Mouse (Mus musculus) layer of hippocampus, postnatal 14 days (tissue): ENCODE results near the gene Rnf182. TPM values are rescaled to one million over a fixed set of nuclear protein-coding genes. Genes with fewer than 3 reads are reported as not detected.

Experiments
- DNase-seq, 2 experiments: peaks; one replicate each; pipeline ENCODE4 v3.0.0; 2021 to 2022; ENCODE audit warnings: low spot score in 2 of 2, mixed read lengths in 1 of 2
- total RNA-seq, 2 experiments: library from RNA; stranded (reverse); gene quantifications; 2 replicates each; pipeline ENCODE4 v1.2.3; 2021

The Rnf182 gene
- total RNA-seq, 2 experiments from 2014 or later = 37.3 to 41.8 TPM

DNA sequence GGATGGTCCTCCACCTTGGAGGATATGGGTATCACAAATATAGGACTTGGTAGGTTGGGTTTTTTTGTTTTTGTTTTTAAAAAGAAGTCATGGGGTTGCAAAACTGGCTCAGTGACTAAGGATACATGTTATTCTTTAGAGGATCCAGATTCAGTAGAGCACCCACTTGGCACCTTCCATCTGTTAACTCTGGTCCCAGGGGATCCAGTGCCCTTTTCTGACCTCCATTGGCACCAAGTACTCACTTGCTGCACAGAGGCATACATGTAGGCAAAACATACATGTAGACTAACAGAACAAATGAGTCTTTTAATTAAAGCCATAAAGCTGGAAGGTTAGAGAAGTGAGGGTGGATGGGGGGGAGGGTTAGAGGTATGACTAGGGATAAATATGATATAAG is 80.0 kb downstream of the Rnf182 start:
- no peak for DNase-seq

DNA sequence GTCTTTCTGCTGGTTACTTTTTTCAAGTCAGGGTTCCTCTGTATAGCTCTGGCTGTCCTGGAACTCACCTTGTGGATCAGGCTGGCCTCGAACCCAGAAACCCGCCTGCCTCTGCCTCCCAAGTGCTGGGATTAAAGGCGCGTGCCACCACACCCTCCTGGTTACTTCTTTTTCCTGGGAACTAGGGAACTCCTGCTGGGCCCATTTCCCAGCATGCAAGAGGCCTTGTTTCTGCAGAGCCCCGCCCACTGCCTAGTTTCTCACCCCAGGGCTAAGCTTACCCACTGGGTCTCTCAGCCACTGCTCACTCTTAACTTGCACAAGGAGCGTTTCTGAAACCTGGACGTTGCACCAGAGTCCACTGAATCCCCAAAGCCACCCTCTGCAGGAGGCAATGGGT is 80.5 kb downstream of the Rnf182 start:
- DNase-seq = no peak

DNA sequence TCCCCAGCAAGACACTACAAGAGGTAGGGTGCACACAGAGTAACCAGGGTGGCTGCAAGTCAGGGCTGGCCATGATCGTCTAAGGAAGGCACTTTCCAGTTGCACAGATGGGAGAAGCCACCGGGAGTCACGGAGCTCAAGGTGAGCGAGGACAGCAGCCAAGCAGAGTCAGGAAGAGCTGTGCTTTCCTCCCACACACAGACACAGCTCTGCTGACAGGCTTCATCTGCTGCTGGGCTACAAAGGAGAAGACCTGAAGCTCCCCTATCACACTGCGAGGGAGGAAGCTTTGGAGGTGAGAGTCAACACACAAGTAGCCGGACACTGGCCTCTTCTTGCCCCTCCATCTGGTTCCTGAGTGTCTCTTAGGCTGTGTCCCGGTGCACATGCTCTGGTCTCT is 83.0 kb downstream of the Rnf182 start:
- DNase-seq = no peak

DNA sequence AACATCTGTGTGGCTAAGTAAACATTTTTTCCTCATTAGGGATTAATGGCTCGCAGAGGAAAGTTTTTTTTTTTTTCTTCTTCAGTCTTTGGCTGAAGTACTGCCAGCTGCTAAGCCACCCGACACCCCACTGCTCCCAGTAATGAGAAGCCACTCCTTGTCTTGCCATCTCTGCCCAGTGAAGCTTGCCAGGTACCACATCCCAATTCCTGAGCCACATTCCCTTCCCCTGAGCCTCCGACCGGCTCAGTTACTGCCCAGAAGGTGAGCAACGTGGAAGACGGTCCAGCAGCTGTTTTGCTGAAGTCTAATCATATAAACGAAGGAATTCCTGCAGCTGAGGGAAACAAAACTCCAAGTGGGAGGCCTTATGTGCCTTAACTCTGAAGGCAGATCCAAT is 88.0 kb downstream of the Rnf182 start:
- DNase-seq = no peak

DNA sequence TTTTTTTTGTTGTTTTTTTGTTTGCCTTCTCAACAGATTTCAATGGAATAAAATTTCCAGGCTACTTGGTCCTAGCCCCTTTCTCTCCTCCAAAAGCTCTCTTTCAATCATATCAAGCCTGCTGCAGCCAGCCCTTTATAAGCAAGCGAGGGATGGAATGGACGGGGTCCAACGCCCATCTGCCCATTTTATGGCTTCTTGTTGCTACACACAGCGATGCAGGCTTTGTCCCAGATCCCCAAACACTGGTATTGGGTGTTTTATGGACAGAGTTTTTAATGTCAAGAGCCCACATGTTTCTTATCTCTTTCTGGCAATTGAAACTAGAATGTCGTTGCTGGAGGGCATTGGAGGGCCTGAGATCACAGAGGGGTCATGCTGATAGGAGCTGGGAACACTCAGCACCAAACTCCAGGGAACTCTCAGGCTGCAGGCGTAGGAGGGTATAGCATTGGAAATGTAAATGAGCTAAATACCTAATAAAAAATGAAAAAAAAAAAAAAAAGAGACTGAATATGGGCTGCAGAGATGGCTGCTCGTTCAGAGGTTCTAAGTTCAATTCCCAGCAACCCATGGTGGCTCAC is 89.1 kb downstream of the Rnf182 start:
- no peak for DNase-seq

DNA sequence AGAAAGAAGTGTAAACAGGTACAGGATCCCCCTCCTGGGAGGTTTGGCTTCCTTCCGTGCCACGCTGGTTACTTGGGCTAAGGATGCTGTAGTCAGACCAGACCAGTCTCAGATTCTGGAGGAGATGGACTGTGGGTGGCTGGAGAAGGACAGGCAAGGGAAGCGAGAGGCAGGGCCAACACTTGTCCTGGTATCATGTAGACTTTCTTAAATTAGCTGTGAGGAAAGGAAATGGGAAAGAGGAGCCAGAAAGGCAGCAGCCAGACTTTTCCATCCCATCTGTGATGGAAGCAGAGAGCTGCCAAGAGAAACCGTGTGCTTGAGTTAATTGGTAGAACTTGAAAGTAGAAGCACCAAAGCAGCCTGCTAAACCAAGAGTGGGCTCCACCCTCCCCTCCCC is 90.9 kb downstream of the Rnf182 start:
- peak in 1 of 2 experiments; percentile 73 for DNase-seq

DNA sequence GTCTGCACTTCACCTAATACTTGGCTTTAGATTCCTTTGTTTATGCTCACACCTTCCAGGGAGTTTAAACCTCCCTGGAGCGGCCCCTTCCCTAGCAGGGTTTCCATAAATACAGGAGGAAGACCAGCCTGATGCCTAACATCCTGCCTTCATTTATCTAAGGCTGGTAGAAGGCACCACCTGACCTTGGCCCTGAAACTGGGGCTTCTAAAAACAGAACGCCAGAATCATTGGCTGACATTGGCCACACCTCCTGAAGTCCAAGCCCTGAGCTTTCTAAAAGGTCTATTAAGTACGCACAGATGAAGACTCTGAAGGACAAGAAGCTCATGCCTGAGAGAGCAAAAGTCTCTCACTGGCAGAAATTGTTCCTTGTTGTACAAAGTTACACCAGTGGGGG is 94.0 kb downstream of the Rnf182 start:
- DNase-seq = no peak

DNA sequence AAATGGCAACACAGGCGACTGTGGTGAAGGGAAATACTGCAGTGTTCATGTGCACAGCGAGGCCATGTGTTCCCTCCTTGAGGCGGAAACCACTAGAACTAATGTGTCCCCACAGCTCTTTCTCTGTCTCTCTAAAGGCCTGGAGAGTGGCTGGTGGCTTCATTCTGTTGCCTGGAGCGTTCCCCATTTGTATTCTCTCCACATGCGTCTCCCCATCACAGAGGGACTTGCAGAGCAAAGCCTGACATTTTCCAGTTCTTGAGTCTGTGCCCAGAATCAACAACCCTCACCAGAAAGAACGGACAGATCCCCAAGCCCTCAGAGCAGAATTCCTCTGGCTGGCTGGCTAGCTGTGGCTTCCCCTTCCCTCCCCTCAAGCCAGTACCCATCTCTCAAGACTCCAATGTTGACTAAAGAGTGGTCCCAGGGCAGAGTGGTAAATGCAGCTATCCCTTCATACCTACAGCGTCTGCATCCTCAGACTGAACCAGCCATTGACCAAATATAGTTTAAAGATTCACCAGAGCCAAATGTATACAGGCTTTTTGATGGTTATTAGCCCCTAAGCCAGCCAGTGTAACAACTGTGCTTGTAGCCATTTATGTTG is 96.3 kb downstream of the Rnf182 start:
- peak; percentile 50 to 86 for DNase-seq

DNA sequence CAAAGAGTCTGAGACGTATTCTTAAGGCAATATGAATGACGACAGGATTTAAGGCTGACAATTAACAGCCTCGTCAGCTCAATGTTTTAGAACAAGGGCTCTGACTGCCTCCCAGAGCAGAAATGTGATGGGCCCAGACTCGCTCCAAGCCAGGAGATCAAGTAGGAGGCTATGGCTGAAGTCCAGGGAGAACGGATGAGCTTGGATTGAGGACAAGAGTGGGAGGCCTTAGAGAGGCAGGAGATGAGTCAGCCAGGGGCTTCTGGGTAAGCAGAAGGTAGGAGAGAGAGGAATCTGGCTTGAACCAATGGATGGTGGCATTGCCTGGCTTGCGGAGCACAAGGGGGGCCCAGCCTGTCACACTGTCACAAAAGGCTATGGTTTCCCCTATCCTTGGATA is 99.2 kb downstream of the Rnf182 start:
- no peak for DNase-seq

DNA sequence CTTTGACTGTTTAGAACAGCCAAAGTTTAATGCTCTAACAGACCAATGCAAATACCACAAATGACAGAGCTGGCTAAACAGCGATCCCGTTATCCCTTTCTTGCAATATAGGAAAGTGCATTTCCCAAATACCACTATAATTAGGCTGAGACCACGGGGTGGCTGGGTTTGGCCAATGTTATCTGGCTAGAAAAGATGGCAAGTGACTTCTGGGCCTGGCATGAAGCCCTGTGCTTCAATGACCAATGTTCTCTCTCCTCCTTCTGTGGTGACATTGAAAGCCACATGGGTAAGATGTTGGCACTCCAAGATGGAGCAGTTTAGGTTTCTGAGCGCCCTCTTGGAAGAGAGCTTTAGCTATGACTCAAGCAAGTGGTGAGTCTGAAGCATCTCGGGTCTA is 100.0 kb downstream of the Rnf182 start:
- no peak for DNase-seq

DNA sequence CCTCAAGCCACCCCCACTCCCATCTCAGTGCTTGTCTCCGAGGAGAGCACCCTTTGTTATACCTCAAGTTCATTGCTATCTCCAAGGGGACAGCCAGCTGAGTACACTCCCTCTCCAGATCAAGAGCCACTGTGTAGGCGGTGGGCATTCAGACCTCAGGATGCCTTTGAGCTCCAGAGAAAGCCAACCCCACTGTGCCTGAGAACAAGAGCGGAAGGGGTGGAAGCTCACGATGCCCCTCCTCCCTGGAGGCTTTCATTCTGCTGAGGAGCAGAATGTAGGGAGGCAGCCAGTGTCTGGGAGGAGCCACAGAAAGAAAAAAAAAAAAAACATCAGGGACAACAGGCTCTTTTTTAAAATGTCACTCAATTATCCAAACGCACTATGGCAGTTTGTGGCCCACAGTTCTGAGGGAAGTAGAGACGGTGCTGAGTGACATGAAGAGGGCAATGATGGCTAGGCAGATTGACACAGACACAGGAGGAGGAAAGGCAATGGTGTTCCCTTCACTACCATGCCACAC is 101.1 kb downstream of the Rnf182 start:
- DNase-seq = no peak

DNA sequence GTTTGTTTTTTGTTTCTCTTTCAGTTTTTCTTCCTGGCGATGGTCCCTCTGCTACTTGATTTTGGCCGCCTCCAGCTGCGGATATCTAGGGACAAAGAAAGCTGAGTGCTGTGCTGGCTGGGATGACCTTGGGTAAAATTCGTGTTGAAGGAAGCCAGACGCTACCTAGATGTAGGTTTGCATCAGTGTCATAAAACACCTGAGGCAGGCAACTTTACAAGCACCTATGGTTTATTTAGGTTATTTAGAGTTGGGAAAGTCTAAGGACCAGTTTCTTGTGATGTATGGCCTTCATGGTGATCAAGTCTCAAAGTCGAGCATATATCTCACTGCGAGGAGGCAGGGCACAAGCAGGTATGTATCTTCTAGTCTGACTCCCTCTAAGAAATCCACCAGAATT is 102.7 kb downstream of the Rnf182 start:
- DNase-seq = no peak

DNA sequence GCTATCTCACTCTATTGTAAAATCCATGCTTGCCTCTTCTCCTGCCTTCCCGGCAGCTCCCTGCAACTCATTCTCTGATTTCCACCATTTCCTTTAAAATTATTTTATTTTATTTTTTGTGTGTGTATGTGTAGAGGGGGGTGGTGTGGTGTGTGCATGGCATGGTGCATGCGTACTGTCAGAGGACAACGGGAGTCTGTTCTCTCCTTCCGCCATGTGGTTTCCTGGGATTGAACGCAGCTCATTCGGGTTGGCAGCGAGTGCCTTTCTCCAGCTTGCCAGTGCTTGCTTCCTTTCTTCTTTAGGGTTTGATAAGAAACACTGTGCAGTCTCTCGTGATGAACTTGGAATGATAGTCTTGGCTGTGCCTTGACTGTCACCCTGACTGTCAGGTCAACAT is 105.0 kb downstream of the Rnf182 start:
- DNase-seq = no peak

Other genes starting within 250 kb of the Rnf182 start
- gene Nol7, start 217.3 kb upstream of the Rnf182 start, total RNA-seq = 10 to 100 TPM; 81.5 to 85.3 TPM
- gene Ranbp9, start 134.4 kb upstream of the Rnf182 start, total RNA-seq = 10 to 100 TPM; 79.4 to 82.4 TPM
- gene Mcur1, start 55.5 kb upstream of the Rnf182 start, total RNA-seq = 10 to 100 TPM; 22.7 to 23.4 TPM
- gene Cd83, start 169.1 kb downstream of the Rnf182 start, total RNA-seq = 1 to 10 TPM; 6.6 to 7.3 TPM